Mouse (Mus musculus) skeletal muscle tissue, adult 2 months (tissue): ENCODE data around the gene Foxl1.
"Not testable (repeated sequence)": the region's sequence is repeated elsewhere in the genome, so short reads cannot be mapped to it uniquely, and the experiment has no call there.

Source experiments
- DNase-seq: peaks from one replicate; pipeline ENCODE4 v3.0.0-alpha.2; 2012; ENCODE audit warnings: low read depth, low spot score

The Foxl1 gene

DNA sequence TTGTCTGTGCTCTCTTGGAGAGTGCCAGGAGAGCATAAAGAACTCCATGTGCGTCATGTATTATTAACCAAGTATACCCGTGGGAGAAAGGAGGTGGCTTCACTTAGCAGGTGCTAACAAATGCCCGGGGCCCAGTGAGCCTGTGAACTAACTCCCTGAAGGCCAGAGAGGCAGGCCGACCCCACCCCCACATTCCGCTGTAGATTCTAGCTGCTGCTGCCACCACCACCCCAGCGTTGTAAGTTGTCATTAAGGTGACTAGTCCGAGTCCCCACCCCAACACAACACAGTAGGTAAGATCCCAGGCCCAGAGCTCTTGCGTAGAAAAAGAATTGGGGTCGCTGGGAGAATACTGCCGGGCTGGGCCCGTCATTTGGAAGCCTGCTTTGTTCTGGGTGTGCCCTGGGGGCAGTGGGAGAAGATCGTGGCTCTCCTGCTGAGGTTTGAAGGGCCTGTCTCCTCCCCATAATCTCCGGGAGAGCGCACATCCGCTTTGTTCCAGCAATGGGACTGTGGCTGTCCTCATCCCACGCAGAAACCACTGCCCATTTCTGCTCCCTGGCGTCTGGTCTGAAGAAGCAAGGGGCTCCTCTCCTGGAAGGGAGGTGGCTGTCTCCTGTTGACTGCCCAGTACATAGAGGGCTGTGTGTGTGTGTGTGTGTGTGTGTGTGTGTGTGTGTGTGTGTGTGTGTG is 3.0 kb upstream of the Foxl1 start:
- no peak for DNase-seq

DNA sequence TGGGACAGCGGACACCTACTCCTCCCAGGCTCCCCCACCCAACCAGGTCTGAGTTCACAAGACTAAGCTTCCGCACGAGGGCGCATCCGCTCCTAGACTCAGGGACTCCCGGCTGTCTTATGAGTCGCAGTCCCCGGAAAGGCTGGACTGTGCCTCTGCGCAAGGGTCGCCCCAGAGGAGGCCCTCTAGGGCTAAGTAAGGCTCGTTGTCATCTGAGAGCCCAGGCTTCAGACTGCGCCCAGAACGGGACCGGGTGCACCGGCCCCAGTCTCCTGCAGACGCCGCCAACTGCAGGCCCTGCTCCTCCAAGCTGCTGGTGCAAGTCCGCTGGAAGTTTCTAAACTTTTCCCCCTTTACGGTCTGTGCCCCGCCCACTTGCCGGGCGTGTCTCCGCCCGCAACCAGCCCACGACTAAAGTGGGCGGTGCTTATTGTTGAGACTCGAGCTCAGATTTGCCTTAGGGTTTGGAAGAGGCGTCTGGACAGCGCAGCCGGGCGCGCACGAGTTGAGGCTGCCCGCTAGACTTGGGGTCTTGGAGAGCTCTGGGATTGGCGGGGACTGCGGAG is 2.3 kb upstream of the Foxl1 start:
- DNase-seq, result peak; percentile 21

DNA sequence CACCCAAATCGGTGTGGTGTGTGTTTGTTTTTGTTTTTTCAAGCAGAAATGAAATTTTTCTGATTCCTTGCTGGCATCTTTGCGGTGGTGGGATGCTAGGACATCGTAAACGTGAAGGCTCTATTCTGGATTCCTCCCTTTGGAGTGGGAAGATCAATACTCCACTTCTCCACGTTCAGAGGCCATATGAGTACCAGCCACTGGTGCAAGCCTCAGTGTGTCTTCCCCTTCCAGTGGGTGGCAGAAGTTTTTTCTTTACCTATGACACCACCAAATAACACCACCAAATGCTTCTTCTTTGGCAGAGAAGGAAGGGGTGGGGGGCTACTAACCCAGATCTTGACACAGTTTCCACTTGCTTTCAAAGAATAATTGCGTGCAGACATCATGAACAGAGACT is 1.5 kb upstream of the Foxl1 start:
- no peak for DNase-seq

DNA sequence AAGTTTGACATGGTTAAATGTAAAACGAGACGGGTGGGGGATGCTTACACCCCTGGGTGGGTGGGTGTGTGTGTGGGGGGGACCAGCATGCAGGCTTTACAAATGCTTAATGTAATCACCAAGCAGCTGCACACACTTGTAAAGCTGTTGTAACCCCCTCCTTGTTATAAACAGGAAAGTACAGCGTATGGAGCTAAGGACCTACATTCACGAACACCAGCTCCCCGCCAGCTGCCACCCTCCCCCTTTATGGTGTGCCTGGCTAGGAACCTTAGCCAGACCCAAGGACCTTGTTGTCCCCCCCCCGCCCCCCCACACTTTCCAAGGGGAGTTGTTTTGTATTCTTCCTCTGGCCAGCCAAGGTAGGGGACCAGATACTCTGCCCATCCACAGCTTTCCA is 1.0 kb upstream of the Foxl1 start:
- no peak for DNase-seq

- DNase-seq, result no peak
Observed at GRCm38 (mm10) chr8:121127291-121127701, 444 bp upstream of the Foxl1 start.

- no peak for DNase-seq
Observed at GRCm38 (mm10) chr8:121128531-121129264, 958 bp downstream of the Foxl1 start.

- DNase-seq, result no peak
Observed at GRCm38 (mm10) chr8:121129265-121129940, 1.7 kb downstream of the Foxl1 start.

- no peak for DNase-seq
Observed at GRCm38 (mm10) chr8:121130522-121130921, 2.8 kb downstream of the Foxl1 start.

DNA sequence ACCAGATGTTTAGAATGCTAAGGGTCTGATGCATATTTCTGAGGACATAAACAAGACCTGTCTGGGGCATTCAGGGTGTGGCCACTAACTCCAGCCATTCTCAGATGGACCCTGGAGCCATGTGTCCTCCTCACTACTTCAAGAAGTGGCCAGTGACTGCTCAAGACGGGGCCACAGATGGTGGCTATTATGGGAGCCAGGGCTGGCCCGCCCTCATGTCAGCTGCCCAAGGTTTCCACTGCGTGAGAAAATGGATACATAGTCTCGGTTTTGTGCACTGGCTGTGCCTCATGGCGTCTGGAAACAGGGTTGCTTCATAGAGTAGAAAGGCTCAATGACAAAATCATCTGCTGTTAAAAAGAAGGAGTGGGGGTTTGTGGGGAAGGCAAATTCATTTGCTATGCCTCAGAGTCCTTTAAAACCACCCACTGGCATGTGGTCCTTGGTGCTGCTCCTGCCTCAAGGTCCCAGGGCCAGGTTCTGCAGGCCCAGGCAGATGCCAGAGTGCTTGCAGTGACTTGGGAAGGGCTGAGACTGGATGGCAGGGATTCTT is 5.3 kb downstream of the Foxl1 start:
- no peak for DNase-seq

- DNase-seq, result no peak
Observed at GRCm38 (mm10) chr8:121134102-121134501, 6.4 kb downstream of the Foxl1 start.

DNA sequence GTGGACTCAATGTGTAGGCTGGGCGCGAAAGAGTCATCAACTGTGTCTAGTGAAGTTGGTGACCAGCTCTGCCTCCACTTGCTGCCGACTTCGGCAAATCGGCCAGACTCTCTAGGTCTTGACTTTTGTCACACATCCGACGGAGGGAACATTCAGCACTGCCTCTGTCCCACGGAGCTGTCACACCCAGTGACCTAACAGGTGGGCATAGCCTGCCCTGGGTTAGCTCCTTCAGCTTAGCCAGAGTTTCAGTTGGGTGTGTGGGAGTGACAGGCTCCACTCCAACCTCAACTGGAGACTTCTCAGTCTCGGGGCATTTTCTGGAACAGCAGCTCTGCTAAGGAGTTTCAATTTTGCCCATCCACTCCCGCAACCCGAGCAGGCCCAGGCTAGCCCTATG is 6.8 kb downstream of the Foxl1 start:
- DNase-seq, result no peak

DNA sequence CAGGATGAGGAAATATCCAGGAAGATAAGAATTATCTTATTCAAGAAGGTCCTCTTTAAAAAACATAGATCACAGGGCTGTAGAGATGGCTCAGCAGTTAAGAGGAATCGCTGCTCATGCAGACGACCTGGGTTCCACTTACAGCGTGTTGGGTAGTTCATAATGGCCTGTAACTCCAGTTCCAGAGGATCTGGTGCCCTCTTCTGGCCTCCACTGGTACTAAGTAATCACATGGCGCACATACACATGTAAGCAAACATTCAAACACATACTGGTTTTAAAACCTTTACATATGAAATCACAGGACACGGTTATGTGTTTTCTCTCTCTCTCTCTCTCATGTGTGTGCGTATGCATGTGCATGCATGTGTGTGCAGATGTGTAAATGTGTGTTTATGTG is 9.1 kb downstream of the Foxl1 start:
- DNase-seq, result no peak

DNA sequence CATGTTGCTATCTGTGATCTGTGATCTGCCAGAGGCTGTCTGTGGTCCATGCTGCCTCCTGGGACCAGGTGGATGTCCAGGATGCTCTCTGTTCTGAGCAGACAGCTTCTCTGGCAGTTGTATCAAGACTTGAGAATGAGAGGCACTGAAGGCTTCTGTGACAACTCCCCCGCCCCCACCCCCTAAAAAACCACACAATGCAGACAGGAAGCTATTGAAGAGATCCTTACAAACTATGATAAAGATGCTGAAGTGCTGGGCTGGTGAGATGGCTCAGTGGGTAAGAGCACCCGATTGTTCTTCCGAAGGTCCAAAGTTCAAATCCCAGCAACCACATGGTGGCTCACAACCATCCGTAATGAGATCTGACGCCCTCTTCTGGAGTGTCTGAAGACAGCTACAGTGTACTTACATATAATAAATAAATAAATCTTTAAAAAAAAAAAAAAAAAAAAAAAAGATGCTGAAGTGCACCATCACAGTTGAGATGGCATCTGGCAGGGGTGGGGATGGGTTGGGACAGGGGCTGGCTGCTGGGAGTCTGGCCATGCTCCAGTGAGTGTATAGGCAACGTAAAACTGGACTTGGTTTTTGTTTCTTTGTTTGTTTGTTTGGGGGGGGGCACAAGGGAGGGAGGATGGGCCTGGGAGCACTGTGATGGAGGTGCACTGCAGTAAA is 17.9 kb downstream of the Foxl1 start:
- not testable (repeated sequence) for DNase-seq

DNA sequence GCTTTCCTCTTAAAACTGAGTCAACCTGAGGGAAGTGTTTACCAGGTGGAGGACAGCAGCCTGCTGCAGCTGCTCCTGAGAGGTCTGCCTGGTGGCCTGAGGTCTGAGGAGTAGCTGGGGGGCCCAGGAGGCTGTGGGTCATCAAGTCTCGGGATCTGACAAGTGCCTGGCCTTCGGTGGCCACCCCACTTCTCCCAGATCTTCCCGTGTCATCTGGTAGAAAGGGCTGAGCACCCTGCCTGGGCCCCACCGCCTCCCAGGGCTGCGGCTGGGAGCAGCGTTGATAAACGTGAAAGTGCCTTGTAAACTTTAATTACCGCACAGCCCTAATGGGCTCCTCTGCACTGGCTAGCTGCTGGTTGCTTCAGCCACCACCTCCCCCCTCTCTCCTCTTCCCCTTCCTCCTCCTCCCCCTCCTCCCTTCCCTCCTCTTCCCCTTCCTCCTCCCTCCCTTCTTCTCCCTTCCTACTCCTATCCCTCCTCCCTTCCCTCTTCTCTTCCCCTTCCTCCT is 20.9 kb downstream of the Foxl1 start:
- DNase-seq, result no peak

DNA sequence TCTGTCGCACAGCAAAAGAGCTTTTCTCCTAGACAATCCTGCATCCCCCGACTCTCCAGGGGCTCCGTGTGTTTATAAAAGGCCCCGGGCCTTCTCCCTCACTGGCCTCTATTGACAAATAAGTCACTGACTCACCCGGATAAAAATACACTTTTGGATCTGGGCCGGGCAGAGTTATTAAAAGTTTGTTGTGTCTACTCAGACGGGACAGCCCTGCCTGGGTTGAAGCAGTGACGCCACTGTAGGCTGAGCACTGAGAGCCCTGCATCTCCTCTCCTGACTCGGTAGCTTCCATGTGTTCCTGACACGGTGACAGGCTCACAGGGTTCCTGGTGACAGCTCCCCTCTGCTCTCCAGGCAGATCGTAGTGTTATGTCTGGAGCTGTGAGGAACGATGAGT is 24.7 kb downstream of the Foxl1 start:
- peak; percentile 37 for DNase-seq

- no peak for DNase-seq
Observed at GRCm38 (mm10) chr8:121156990-121157491, 29.3 kb downstream of the Foxl1 start.

DNA sequence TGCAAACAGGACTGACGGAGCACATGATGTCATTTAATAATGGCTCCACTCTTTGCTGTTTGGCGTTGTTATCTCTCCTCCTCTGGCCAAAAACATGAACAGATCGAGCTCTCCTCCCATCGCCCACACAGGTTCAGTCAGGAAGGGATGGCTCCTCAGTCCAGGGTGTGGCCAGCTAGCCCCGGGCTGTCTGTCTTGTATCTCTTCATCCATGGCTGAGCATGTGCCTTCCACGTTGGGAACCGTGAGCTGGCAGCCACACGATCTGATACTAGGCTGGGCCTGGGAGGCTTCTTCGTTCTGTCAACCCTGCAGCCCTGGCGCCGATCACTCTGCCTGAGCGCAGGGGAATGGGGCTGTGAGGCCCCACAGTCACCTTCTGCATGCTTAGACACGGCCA is 31.1 kb downstream of the Foxl1 start:
- no peak for DNase-seq

- no peak for DNase-seq
Observed at GRCm38 (mm10) chr8:121161437-121161836, 33.7 kb downstream of the Foxl1 start.

GRCm38 (mm10) chr8:121162413-121162812 is 34.7 kb downstream of the Foxl1 start:
- no peak for DNase-seq

- DNase-seq, result no peak
Observed at GRCm38 (mm10) chr8:121162906-121163695, 35.4 kb downstream of the Foxl1 start.
